Mouse (Mus musculus) liver, adult 2 months (tissue): ENCODE measurements at regions not wholly inside any gene's neighbourhood (a gene's known extent, or its start where the extent isn't known, plus 50 kb on each side); places are given as distances from the start of the nearest gene placed in this dataset.

Experiments used
- CTCF ChIP-seq: fragments of 200-500 bp; IDR thresholded peaks from 2 replicates; pipeline ENCODE4 v1.5.1; 2011; ENCODE audit warnings: low read depth, low read length, control low read depth
- POLR2A ChIP-seq: fragments of 200-500 bp; IDR thresholded peaks from 2 replicates; pipeline ENCODE4 v1.6.1; 2011; ENCODE audit warnings: low read length, control low read depth; ENCODE audit not compliant: insufficient read depth; ENCODE audit errors: extremely low read depth

- TF ChIP-seq POLR2A (no peak), CTCF (no peak)
Measured at GRCm38 (mm10) chr2:166375639-166376038, 220.2 kb upstream of the Sulf2 start.
